Mouse (Mus musculus) cerebellum, postnatal 25 days (tissue): ENCODE results near the gene Ets1.
A peak's percentile ranks its signal among the peaks of the same experiment; 100 is the strongest.

Experiments used
- DNase-seq, 2 experiments: peaks; one replicate each; pipeline ENCODE4 v3.0.0; 2021; ENCODE audit warnings: mixed read lengths in 2 of 2

The Ets1 gene

DNA sequence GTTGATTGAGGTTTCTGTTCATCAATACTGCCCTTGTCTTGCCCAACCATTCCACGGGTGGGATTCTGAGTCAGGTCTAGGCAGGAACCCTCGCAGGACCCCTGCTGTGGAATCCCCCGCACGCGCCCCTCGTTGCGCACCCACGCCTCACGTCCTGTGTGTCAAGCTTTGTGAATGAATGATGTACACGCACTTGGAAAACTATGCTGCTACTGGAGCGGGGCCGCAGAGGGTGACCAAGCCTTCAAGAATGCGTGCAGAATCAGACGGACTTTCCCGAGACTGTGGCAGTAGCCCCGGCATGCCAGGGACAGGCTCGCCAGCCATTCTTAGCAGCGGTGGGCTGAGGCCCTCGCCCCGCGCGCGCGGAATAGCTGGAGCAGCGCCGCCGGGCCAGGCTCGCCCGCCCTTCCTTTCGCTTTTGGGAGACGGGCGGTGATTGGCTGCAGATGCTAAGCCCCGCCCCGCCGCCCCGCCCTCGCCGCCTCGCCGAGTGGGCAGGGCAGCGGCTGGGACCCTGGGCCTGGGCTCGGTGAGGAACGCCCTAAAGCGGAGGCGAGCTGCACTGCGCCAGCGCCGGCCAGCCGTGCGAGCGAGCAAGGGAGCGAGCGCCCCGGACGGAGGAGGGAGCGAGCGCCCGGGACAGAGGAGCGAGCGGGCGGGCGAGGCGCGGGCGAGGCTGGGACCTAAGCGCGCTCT, 59.6 kb downstream of the Ets1 start:
- peak; percentile 87 to 92 for DNase-seq

DNA sequence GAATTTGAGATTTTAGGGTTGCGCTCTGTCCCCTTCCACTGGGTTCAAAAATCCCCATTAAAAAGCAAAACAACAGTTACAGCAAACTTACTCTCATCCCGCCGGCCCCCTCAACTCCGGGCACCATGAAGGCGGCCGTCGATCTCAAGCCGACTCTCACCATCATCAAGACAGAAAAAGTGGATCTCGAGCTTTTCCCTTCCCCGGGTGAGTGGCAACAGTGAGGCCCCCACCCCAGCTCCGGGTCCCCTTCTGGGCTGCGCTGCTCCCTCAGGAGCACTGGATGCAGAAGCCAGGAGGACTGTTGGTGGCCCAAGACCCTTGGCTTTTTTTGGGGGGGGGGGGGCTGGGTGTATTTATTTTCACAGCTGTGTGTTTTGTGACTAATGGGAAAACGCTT, 60.2 kb downstream of the Ets1 start:
- no peak for DNase-seq

DNA sequence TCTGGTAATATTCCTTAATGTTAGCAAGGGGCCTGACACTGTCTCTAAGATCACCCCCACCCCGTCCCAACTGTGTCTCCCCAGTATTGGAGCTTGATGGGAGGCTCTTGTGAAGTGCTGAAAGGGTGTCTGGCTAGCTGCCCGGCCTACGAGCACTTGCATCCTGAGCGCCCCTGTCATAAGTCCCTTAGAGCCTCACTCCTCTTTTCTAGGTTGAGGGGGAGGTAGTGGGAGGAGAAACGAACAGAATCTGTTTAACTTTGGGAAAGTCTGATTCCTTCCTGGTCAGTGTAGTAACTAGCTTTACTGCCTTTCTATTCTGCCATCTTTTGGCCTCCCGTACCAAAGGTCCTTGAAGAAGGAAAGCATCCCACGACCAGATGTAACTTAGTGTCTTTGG, 60.7 kb downstream of the Ets1 start:
- DNase-seq: peak in 1 of 2 experiments; percentile 21

DNA sequence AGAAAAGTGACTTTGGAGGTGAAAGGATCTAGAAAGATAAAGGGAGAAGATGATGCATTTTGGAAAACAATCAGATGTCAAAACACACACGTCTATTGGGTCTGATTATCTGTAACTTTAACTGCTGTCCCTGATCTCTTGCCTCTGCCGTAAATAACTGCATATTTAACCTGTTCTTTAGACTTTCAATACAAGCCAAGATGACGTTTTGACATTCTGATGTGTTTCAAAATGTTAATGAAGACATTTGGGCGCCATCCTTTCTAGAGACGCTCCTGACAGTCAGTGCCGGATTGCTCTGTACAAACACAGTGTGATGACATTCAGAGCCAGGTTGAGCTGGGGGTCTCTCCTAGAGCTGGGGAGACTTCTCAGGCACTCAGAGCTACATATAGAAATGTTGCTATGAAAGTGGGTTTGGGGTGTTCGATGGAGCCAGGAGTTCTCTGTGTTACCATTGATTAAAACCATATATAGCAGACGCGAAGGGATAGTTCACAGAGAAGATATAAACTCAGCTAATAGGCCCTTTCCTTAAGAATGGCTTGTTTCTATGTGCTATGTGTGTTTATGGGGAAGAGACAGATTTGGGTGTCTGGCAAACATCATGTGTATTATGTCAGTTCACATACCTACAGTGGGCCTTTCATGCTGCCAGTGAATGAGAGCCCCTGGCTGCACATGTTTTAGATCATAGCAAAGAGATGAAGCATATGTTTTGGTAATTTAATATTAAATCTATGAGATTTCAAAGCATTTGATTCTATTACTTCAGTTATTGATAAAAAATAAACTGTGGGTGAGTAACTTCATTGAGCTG, 61.5 kb downstream of the Ets1 start:
- DNase-seq: no peak

DNA sequence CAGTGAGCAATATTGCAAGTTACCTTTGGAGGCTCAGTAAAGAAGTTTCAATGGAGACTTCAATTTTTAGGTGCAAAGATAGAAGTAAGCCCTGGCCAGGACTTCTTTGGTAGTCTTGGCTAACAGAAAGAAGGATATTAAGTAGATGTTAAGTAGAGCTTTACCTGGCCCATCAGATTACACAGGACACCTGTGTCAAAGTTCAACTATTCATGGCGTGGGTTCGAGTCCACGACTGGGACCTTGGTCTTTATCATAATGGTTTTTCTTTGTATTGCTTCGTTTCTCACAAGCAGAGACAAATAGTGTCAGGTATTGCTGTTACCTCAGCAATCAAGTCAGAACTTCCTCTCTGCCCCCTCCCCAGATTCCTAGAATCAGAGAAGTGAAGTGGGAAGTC, 62.7 kb downstream of the Ets1 start:
- no peak for DNase-seq

DNA sequence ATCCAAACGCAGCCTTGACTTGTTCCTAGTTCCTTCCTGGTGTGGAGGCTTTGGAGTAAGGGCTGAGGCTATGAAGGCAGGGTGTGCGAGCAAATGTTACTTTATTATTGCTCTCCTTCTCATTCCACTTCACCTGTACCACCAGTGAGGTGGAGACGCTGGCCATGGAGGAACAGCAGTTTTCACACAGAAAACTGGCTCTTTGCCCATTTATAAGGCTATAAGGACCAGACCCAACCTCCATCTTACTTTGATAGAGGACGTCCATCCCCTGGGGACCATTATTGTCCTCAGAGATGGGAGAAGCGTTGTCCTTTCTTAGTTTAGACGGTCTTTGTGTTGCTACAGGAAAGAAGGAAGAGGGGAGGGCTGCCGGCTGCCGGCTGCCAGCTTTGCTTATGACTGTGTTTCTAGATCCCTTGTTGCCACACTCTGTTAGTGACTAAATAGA, 63.4 kb downstream of the Ets1 start:
- no peak for DNase-seq

DNA sequence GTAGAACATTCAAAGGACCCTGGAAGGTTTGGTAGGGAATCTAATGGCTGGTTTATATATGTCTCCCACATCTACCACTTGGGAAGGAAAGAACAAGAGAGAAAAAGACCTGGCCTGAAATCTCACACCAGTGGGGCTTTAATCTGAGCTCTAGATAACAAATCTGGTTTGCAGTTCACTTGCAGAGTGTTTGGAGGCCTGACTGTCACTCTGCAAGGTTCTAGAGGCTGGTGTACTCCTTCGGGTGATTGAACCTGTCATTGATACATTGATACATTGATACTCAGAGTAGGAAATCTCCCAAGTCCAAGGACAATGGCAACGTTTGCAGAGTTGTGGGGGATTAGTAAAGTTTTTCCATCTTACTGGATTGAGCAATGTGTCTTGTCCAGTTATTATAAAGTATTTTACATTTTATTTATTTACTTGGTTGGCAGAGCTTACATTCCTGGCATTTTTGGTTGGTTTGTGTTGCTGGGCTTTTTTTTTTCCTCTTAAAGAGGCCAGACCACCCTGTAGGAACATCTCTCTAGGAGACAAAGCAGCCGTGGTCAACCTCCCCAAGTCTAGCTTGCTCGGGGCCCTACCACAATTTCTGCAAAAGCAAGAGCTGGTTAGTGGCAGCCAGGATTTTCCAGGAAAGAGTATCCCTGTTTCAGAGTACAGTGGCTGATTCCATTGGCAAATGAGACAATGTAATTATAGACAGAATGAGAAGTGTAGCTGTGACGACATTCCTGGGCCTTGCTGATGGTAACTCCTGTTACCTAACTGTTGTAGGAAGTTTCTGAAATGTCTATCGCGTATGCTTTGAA, 64.3 kb downstream of the Ets1 start:
- no peak for DNase-seq

DNA sequence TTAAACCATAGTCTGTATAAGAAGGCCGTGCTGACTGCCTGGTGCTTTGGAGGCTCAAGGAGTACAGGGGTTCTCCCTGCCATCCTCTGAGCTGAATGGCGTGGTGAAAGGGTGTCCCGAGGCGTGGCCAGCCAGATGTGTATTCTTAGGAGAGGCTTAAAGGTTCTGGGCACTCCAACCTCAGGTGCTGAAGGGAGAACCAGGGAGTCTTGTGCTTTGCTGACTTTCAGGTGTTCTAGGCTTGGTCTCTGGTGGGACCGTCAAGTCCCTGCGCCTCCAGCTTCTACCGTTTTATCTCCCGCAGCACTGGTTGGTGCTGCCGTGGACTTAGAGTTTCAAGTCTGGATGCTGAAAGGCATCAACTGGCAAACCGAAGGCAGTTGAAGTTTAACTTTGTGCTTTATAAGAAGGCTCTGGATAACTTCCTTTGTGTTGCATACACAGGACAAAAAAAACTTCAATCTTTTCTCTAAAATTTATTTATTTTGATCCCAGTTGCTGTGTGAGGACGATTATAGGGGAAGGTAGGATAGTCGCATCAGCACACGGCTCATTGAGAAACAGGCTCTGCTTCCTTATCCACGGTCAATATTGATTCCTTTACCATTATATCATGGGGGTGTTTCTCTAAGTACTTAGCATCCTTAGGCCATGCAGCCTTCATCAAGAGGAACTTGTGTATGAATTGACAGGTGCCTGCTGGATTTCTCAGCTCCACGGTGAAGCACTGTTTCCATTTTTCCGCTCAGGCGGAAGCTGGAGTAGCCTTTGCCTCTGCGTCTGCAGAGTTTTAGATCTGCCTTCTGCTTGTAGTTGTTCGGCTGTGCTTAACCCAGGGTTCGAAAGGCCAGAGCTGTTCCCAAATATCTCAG, 65.3 kb downstream of the Ets1 start:
- no peak for DNase-seq

DNA sequence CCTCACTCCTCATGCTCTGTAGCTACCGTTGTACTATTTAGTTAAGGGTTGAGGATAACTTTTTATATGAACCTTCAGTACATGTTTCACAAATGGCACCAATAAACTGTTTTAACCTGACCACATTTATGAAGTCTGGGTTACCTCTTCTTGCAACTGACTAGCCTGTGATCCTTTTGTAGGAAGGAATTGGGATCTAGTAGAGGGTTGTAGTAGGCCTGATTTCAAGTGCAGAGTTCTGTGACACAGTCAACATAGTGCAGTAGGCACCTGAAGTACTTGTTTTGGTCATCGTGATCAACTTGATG, 65.9 kb downstream of the Ets1 start:
- DNase-seq: no peak

DNA sequence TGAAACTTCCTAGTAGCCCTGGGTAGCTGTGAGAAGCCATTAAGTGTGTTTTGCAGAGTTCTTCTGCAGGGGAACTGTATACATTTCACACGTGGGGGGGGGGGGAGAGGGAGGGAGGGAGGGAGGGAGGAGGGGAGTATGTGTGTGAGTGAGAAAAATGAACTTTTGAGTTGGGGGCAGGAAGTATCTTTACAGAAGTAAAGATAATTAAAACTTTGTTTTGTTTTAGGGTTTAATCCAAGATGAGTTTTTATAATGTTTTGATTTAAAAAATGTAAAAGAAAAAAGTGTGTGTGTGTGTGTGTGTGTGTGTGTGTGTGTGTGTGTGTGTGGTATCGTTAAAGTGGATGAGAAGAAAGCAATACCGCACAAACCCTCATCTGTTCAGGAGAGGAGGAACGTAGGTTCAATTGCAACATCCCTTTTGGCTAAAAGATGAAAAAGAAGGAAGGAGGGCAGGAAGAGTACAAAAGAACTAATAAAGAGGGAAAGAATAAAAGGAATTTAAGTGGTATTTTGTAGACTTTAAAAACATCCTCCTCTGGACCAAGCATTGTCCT, 66.9 kb downstream of the Ets1 start:
- no peak for DNase-seq

DNA sequence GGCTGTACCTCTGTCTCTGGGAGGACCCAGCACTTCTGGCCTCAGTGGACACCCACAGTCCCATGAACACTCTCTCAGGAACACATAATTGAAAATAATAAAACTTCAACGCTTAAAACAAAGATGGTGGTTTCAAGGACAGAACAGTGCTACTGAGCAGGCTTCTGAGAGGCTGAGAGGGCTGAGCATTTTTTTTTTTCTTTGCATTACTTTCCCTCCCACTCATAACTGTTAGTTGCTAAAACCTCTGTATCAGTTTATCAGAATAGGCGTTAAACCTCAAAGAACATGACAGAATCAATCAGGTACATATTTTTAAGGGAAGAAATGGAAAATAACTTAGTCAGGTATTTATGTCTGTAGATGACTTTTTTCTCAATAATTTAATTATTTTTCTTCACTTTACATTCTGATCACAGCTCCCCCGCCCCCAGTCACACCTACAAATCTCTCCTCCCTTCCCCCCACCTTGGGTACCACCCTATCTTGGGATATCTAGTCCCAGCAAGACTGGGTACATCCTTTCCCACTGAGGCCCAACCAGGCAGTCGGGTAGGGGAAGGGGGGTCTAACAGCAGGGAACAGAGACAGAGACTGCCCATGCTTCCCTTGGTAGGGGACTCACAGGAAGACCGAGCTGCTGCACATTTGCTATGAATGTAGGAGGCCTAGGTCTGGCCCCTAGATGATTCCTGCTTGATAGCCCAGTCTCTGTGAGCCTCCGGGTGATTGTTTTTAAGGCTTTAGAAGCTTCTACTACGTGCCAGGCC, 68.1 kb downstream of the Ets1 start:
- no peak for DNase-seq

DNA sequence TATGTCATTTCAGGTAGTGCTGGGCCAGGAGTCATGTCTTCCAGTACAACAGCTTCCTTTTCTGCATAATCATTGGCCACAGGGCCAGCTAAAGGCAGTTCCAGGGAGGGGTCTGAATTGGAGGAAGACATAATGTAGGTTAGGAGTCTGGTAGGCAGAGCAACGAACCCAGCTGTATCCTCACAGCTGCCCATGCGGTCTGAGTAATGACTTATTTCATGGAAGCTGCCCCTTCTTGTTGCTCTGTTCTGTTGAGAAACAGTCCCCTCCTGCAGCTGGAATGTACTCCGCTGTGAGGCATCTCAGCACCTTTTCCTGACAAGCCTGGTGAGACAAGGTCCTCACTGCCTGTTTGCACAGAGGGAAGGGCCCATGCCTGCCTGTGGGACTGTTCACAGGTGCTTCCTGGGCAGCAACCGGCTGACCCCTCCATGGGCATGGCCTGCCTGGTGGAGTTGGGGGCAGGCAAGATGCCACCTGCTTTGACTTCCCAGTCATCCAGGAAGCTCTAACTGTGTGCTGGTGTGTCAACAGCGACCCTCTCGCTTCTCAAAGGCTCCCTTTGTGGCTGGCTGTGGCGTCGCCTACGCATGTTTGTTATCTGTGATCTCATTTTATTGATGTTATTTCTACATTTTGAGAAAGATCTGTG, 69.9 kb downstream of the Ets1 start:
- no peak for DNase-seq

DNA sequence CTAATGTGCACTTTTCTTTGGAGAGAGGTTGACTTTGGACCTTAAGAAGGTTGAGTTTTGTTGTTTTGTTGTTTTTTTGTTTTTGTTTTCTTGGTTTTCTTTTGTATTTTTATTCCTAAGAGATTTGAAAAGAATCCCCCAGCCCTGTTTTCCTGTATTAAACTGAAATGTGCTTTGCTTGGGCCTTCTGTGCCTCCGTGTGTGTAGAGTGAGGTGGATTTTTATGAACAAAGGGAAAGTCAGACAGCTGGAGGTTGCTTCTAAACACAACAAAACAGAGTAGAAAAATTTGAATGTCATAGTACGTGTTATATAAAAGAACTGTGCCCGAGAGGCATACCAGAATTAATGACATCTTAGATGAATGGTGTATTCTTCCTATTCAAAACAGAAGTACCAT, 71.4 kb downstream of the Ets1 start:
- no peak for DNase-seq

DNA sequence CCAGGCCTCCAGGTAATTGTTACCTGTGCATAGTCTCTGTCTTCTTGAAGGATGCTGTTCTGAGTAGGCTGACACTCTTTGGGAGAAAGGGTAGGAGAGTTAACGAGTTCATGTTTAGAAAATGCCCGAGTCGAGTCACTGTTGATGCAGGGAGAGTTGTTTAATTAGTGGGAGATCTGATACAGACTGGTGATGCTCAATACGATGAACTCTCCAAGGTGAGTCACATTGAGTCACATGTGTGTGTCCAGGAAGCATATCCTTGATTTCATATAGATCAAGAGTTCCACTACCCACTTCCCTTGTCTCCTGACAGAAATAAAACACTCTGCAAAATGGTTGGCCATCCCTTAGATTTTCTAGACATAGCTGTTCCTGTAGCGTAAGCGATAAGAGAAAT, 72.5 kb downstream of the Ets1 start:
- DNase-seq: no peak

DNA sequence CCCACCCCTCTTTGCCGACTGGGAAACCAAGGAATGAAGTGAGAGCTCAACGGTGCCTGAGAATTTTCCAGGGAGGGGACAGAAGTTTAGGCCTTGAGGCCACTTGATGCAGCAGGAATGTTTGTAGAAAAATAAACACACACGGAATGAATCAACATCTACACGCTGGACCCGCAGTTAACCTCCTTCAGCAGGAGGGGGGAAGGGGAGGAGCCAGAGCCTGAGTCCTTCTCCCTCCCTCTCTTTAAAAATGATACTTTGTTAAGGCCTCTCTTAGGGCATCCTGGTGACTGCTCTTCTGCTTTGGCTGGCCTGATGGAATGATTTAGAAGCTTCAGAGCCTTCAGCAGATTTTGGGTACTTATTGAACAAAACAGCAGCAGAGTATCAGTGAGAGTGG, 73.3 kb downstream of the Ets1 start:
- DNase-seq: no peak

DNA sequence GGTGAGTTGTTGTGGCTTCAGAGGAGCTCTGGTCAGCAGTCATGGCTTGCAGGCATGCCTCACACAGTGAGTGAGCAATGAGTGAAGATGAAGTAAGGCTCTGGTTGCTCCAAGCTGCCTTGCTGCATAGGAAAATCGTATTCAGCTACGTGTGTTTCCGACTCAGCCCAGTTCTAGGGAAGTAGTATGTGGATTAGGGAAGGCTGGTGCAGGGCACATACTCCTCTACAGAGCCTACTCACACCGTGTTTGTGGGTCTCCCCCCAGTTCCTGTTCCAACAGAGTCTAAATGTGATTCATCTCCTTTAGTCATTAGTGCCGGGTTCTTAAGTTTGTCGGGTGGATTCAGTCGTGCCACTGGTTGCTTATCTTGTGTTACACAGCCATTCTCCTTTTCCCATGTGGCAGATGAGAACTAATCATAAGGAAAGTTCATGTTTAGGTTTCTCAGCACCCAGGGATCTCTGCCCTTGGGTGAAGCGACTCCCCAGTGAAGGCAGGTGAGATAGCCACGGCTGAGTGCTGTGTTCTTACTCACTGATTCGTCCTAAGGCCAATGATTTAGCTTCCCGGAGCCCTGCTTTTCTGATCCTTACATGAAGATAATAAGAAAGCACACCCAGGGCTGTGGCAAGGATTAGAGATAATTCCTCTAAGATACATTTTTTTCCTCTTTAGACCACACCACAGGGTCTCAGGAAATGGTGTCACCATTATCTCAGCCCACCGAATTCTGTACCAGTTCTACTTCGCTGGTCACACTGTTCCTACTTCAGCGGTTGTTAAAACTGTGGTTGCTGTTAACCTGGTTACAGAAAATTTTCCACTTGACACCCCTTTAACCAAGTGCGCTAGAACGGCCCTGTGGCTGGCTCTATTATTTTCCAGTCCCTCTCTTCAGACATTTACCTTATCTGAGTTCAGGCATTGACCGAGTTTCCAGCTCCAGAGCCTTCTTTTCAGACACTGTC, 74.0 kb downstream of the Ets1 start:
- no peak for DNase-seq

DNA sequence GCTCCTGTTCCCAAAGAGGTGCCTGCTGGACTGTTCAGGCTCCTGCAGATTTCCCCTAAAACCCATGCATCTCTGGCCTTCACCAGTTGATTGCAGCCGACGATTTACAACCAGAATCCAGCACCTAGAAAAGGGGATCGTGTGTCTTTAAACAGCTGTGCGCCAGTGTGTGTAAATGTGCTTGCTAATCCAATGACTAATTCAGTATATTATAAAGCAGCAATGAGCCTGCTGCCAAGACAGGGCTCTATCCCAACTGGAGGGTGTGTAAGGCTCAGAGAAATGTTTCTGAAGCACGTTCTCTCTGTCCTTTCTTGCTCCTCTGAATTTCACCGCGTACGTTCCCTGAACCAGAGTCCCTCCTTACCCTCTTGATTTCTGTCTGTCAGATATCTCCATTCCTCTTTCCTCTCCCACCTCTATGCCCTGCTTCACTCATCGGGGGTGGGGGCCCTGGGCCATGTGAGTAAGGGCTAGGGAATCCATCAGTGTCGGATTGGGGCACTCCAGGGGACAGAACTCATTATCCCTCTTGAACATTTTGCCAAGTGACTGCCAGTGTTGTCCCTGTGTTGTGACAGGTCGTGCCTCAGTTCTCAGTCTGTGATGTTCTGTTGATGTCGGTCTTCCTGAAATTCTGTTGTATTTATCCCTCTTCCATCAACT, 75.1 kb downstream of the Ets1 start:
- DNase-seq: no peak

DNA sequence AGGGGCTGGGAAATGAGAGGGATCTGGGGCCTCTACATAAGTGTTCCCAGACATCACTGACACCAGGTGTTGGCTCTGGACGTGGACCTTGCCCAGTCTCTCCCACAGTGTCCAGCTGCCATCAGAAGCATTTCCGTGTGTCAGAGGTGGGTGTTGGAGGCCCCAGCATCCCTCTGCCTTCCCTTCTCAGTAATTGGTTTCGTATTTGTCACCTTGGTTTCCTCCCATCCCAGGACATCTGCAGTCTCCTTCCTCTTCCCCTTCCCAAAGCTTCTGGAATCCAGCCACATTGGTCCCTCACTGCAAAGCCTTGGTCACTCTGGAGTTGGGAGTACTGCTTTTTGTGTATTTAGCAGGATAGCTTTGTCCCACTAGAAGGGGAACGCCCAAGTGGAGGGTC, 75.7 kb downstream of the Ets1 start:
- DNase-seq: no peak

DNA sequence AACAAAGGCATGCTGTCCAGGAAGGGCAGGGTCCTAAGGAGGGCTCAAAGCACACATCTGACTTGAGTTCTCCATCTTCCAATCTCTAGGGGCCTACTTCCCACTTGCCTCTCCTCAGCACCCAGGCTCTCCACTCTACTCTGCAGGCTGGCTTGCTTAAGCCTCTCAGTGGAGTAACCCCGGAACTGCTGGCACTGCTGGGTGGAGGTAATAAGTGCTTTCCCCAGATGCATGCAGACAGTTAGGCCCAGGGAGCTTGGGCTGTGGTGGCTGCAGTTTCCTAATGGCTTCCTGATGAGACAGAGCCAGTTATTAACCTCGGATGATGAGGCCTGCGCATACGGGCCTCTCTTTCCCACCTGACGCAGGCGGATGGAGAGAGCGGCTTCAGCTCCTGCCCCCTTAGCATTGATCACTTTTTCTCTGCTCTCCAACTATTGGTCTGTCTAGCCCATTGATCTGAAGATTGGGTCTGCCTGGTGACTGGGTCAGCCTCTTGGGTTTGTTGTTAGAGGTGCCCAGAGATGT, 76.4 kb downstream of the Ets1 start:
- no peak for DNase-seq
